In the genomic region with DNA sequence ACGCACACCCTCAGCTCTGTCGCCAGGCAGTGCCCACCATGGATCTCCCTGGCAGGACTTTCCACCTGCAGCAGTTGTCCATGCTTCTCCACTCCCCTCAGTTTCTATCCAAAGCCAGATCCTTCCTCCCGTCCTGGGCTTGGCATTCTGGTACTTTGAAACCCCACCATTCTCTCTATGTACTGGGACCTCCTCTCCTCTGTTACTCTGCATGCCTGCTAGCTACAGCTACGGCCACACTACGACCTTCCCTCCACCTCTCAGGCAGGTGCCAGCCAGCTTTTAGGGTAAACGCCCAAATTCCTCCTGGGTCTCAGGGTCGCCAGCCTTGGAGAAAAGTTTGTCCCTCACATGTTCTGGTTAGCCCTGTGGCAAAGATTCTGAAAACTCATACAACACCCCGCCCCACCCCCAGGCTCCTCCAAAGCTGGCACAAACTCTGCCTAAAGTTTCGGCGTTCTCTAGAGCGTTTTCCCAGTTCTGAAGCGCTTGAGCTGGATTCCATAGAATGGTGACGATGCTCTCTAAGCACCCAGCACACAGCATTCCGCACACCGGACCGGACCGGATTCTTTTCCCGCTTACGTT, we compare ENCODE assay signal across 10 mouse cellular contexts. TPM values are rescaled to one million over a fixed set of nuclear protein-coding genes. Genes with fewer than 3 reads are reported as not detected.
DNase-seq lines count a peak whose midpoint lies in the region; ATAC-seq lines count a peak whose summit lies in the region.
"Had no signal": no experiment of that assay in that cellular context is flagged by ENCODE, and none has a peak within 500 bp of the region (broad histone marks: within the 10 kb centered on the region; RNA-seq: fewer than 3 reads in every experiment).

No protein-coding gene starts in this region.

- no peak for ATAC-seq in heart, embryonic 15.5 days (replicated peaks; ENCODE audit: insufficient number of reproducible peaks, insufficient read depth, low FRiP score, low read depth)
- no peak for ATAC-seq in hindbrain, embryonic 16.5 days
- no peak for ATAC-seq in neural tube, embryonic 11.5 days (ENCODE audit: insufficient read depth, low FRiP score, low TSS enrichment)

- DNase-seq in heart, postnatal 36 days: no peak
- DNase-seq in embryonic facial prominence, embryonic 10.5 days (ENCODE audit: low spot score): peak; percentile 17
- DNase-seq in neural tube, embryonic 11.5 days (ENCODE audit: low spot score): no peak
- no peak for DNase-seq in layer of hippocampus, adult 11-12 months (ENCODE audit: low spot score)
- no peak for DNase-seq in right cerebral cortex, postnatal 36 days (ENCODE audit: low spot score in 2 of 2)
- DNase-seq: cerebellum, adult 11-12 months; gastrocnemius, postnatal 25 days had no signal

- no peak overlapping the region for H3K9ac ChIP-seq in heart, embryonic 15.5 days
- H3K9ac ChIP-seq in hindbrain, embryonic 16.5 days (ENCODE audit: low read depth, low read length): no peak overlapping the region
- H3K9ac ChIP-seq in neural tube, embryonic 11.5 days (ENCODE audit: low read length): no peak overlapping the region

- peak overlapping the region; percentile 36 for H3K4me3 ChIP-seq in heart, embryonic 15.5 days
- peak overlapping the region; percentile 51; the same call in 1 of the 2 replicates for H3K4me3 ChIP-seq in embryonic facial prominence, embryonic 10.5 days
- H3K4me3 ChIP-seq in hindbrain, embryonic 16.5 days (ENCODE audit: low read length): no peak overlapping the region; the same call in 1 of the 2 replicates
- H3K4me3 ChIP-seq in neural tube, embryonic 11.5 days (ENCODE audit: low read depth, low read length): peak overlapping the region; percentile 20; the same call in 1 of the 2 replicates

- H3K4me2 ChIP-seq in heart, embryonic 15.5 days: peak overlapping the region; percentile 61
- peak overlapping the region; percentile 56 for H3K4me2 ChIP-seq in hindbrain, embryonic 16.5 days (ENCODE audit: low read length)
- no peak overlapping the region for H3K4me2 ChIP-seq in neural tube, embryonic 11.5 days (ENCODE audit: low read depth)

- peaks cover 68% of the 10 kb centered on the region for H3K27me3 ChIP-seq in heart, embryonic 15.5 days
- peaks cover 66% of the 10 kb centered on the region for H3K27me3 ChIP-seq in embryonic facial prominence, embryonic 10.5 days (replicated peaks; ENCODE audit: low read depth, poor library complexity, severe bottlenecking)
- peaks cover 31% of the 10 kb centered on the region for H3K27me3 ChIP-seq in hindbrain, embryonic 16.5 days (replicated peaks; ENCODE audit: control insufficient read depth, insufficient read depth, low read length)
- H3K27me3 ChIP-seq in neural tube, embryonic 11.5 days (ENCODE audit: control insufficient read depth, insufficient read depth, low read length): peaks cover 27% of the 10 kb centered on the region

- intact Hi-C loops in heart, postnatal 36 days (cut with DNase I): no loop called here

- no peak overlapping the region for H3K27ac ChIP-seq in heart, embryonic 15.5 days
- H3K27ac ChIP-seq in embryonic facial prominence, embryonic 10.5 days (replicated peaks): no peak overlapping the region
- no peak overlapping the region for H3K27ac ChIP-seq in hindbrain, embryonic 16.5 days (ENCODE audit: low read depth, low read length)
- no peak overlapping the region for H3K27ac ChIP-seq in neural tube, embryonic 11.5 days (ENCODE audit: low read depth, low read length)

- H3K4me1 ChIP-seq in heart, embryonic 15.5 days (replicated peaks): peaks cover 15% of the 10 kb centered on the region
- H3K4me1 ChIP-seq in embryonic facial prominence, embryonic 10.5 days: peaks cover 13% of the 10 kb centered on the region
- peaks cover 8% of the 10 kb centered on the region for H3K4me1 ChIP-seq in hindbrain, embryonic 16.5 days (ENCODE audit: control insufficient read depth, insufficient read depth, low read depth, low read length)
- H3K4me1 ChIP-seq in neural tube, embryonic 11.5 days (ENCODE audit: control insufficient read depth, insufficient read depth, low read length): no peaks in the 10 kb centered on the region

- no peaks in the 10 kb centered on the region for H3K9me3 ChIP-seq in heart, embryonic 15.5 days (replicated peaks)
- H3K9me3 ChIP-seq in embryonic facial prominence, embryonic 10.5 days: no peaks in the 10 kb centered on the region
- no peaks in the 10 kb centered on the region for H3K9me3 ChIP-seq in hindbrain, embryonic 16.5 days (ENCODE audit: control insufficient read depth, low read length)
- no peaks in the 10 kb centered on the region for H3K9me3 ChIP-seq in neural tube, embryonic 11.5 days (ENCODE audit: control insufficient read depth, low read length)

- WGBS in heart, embryonic 15.5 days: 4% methylated on average over 19 of the region's 19 CpGs
- 3% methylated on average over 19 of the region's 19 CpGs for WGBS in embryonic facial prominence, embryonic 10.5 days
- WGBS in hindbrain, embryonic 16.5 days: 3% methylated on average over 19 of the region's 19 CpGs
- WGBS in neural tube, embryonic 11.5 days: 3% methylated on average over 19 of the region's 19 CpGs

- H3K36me3 ChIP-seq in heart, embryonic 15.5 days: no peaks in the 10 kb centered on the region
- no peaks in the 10 kb centered on the region for H3K36me3 ChIP-seq in embryonic facial prominence, embryonic 10.5 days (replicated peaks)
- H3K36me3 ChIP-seq in hindbrain, embryonic 16.5 days (ENCODE audit: control insufficient read depth, insufficient read depth, low read length): no peaks in the 10 kb centered on the region
- H3K36me3 ChIP-seq in neural tube, embryonic 11.5 days (ENCODE audit: control insufficient read depth, insufficient read depth, low read length): no peaks in the 10 kb centered on the region

RNA-seq across cellular contexts. Expression of a gene that starts 0.6 kb away (rescaled TPM):
- polyA plus RNA-seq in heart, embryonic 15.5 days (2015; fragmentation: Nextera tagmentation; extraction: Ambion mirVana): not detected in 2 replicates
- total RNA-seq in heart, postnatal 36 days (2021): not detected
- polyA plus RNA-seq in embryonic facial prominence, embryonic 10.5 days (2016; fragmentation: Nextera tagmentation; extraction: Ambion mirVana): not detected in 2 replicates
- 0.15 and 0.19 TPM in 2 replicates for polyA plus RNA-seq in hindbrain, embryonic 16.5 days (2015; fragmentation: Nextera tagmentation; extraction: Ambion mirVana)
- polyA plus RNA-seq in neural tube, embryonic 11.5 days (2014; fragmentation: Nextera tagmentation; extraction: Ambion mirVana): 0.61 and 1.4 TPM in 2 replicates
- total RNA-seq: gastrocnemius, postnatal 25 days; megakaryocyte, adult 5-6 weeks had no signal
